Mouse (Mus musculus): ENCODE results near the gene Kalrn. TPM values are rescaled to one million over a fixed set of nuclear protein-coding genes. Genes with fewer than 3 reads are reported as not detected.
A peak's percentile ranks its signal among the peaks of the same experiment; 100 is the strongest.

Gene Kalrn
- polyA plus RNA-seq, 1 experiment from 2014 or later: 16.8 TPM

GRCm38 (mm10) chr16:33922111-33923000, 651.0 kb downstream of the Kalrn start:
- no peak overlapping the region for H3K4me2 ChIP-seq
- WGBS: 66% methylated on average over 18 of the region's 18 CpGs
- no peaks in the 10 kb centered on the region for H3K9me3 ChIP-seq (ENCODE audit: control insufficient read depth, low read length)
- H3K4me1 ChIP-seq (ENCODE audit: control insufficient read depth, insufficient read depth, low read length): no peaks in the 10 kb centered on the region
- H3K27me3 ChIP-seq (ENCODE audit: control insufficient read depth, insufficient read depth, low read length): no peaks in the 10 kb centered on the region
- DNase-seq (ENCODE audit: low spot score, missing footprints) (no peak), ATAC-seq (ENCODE audit: low FRiP score) (peak; percentile 72; the same call in 1 of the 2 replicates)
- H3K27ac ChIP-seq (ENCODE audit: low read depth, low read length): no peak overlapping the region
- H3K9ac ChIP-seq (ENCODE audit: low read length): no peak overlapping the region
- no peaks in the 10 kb centered on the region for H3K36me3 ChIP-seq (ENCODE audit: control insufficient read depth, insufficient read depth, low read length)
- no peak overlapping the region for H3K4me3 ChIP-seq (ENCODE audit: low read depth, low read length)

- Histone ChIP-seq H3K4me3 (ENCODE audit: low read depth, low read length) (no peak overlapping the region), H3K27ac (ENCODE audit: low read depth, low read length) (no peak overlapping the region), H3K27me3 (ENCODE audit: control insufficient read depth, insufficient read depth, low read length) (no peaks in the 10 kb centered on the region), H3K36me3 (ENCODE audit: control insufficient read depth, insufficient read depth, low read length) (no peaks in the 10 kb centered on the region), H3K9me3 (ENCODE audit: control insufficient read depth, low read length) (no peaks in the 10 kb centered on the region), H3K4me1 (ENCODE audit: control insufficient read depth, insufficient read depth, low read length) (no peaks in the 10 kb centered on the region), H3K9ac (ENCODE audit: low read length) (no peak overlapping the region), H3K4me2 (no peak overlapping the region)
- DNase-seq (ENCODE audit: low spot score, missing footprints): no peak
- no peak for ATAC-seq (ENCODE audit: low FRiP score)
- 89% methylated on average over 5 of the region's 5 CpGs for WGBS
Observed at GRCm38 (mm10) chr16:33921514-33921913, 651.8 kb downstream of the Kalrn start.

Other genes with a start within 250 kb of the Kalrn start
- not detected in 2 replicates for gene Ropn1, start 76.4 kb upstream of the Kalrn start, polyA plus RNA-seq (2014; fragmentation: Nextera tagmentation; extraction: Ambion mirVana)
- 11.1 and 11.2 TPM in 2 replicates for gene Ccdc14, start 117.1 kb upstream of the Kalrn start, polyA plus RNA-seq (2014; fragmentation: Nextera tagmentation; extraction: Ambion mirVana)
- gene Mylk, start 171.7 kb upstream of the Kalrn start, polyA plus RNA-seq (2014; fragmentation: Nextera tagmentation; extraction: Ambion mirVana): 6.9 TPM in 2 replicates

All from midbrain, embryonic 11.5 days (tissue).